Mouse (Mus musculus) inflammation-experienced regulatory T-cells, adult 16 weeks (primary cell): ENCODE measurements around the gene Podxl. TPM values are rescaled to one million over a fixed set of nuclear protein-coding genes. Genes with fewer than 3 reads are reported as not detected.

Source experiments
- polyA plus RNA-seq: library from polyadenylated mRNA; unstranded; fragments of 100-300 nt; shearing (Covaris generic); gene quantifications from one replicate; pipeline ENCODE4 v1.2.1, GENCODE M21; 2017

Gene Podxl
- polyA plus RNA-seq, result not detected

DNA sequence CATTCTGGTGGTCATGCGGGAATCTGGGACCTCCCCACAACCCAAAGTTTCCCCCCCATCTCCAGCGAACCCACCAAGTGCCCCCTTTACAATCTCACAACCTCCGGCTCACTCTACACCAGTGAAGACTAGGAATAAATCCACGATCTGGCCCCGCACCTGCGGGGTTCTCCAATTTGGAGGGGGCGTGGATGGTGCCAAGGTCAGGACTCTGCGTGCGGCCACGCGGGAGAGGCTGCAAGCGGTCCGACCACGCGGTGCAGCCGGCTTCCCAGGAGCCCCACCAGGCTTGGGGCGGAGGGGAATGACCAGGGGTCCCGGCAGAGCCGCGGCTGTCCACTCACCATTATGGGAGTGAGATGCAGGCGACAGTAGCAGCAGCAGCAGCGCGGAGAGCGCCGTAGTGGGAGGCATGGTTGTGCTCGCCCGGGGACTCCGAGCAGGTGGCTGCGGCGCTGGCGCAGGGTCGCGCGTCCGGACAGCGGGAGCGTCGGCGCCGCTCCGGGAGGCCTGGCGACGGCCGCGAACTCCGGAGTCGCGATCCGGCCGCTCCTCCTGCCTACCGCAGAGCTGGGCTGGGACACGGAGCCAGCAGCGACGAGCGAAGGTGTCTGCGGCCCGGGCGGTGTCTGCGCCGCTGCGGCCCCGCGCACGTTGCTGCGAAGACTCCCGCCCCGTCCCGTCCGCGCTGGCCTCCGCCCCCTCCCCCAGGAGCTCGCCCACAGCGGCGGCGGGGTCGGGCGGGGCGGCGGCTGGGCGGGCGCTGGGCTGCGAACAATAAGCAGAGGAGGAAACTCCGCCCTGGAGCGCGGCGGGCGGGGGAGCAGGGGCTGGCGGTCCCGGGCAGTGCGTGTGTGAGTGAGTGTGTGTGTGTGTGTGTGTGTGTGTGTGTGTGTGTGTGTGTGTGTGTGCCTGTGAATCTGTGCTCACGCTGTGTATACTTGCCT lies at the start of gene Podxl:
Podxl (minus strand) TSS at position 747 of the 947 bp plus-strand sequence.

Other genes with a start within 250 kb of the Podxl start
- gene Mkln1, start 165.2 kb downstream of the Podxl start, polyA plus RNA-seq, result 353 TPM